Mouse (Mus musculus): Measurements from ENCODE around the gene Ube2r2.

Gene Ube2r2

DNA sequence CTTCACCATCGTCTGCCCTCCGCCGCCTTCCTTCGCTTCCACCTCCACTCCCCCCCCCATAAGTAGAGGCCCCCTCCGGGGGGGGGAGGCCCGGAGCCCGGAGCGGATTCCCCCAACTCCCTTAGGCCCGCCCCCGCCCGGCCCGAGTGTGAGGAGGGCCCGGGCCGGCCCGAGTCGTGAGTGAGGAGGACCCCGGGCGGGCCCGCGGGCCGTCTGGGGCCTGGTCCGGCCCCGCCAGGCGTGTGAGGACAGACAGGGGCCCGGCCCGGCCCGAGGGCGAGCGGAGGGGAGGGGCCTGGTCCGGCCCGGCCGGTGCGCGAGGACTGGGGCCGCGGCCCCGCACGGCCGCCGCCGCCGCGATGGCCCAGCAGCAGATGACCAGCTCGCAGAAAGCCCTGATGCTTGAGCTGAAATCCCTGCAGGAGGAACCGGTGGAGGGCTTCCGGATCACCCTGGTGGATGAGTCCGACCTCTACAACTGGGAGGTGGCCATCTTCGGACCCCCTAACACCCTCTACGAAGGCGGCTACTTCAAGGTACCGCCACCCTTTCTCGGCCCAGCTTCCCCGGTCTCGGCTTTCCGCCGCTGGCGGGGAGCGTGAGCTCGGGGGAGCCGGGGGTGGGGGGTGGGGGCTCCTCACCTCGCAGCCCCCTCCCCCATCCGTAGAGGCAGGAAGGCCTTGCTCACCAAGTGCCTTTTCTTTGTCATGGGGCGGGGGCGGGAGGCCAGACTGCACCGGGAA, at the start of gene Ube2r2:
TSS of gene Ube2r2 (plus strand) at position 33 of the 743 bp plus-strand sequence.
- DNase-seq (ENCODE audit: inconsistent ontology term): peak; percentile 90

DNA sequence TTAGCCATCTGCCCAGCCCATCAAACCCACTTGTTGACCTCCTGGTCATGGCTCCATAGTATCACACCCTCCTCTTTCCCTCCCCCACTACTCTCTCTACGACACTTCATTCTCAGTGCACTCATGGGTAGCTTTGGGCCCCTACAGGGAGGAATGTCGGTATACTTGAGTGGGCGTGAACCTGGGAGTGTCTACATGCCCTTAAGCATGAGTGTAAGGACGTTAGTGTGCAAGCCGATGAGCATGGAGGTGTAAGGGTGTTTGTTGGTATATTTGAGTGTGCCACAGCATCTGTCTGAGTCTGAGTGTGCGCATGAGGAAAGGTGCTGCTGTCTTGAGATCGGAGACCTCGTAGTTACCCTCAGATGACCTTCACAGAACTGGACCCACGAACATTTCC, 48.6 kb upstream of the Ube2r2 start:
- DNase-seq (ENCODE audit: inconsistent ontology term): no peak

DNA sequence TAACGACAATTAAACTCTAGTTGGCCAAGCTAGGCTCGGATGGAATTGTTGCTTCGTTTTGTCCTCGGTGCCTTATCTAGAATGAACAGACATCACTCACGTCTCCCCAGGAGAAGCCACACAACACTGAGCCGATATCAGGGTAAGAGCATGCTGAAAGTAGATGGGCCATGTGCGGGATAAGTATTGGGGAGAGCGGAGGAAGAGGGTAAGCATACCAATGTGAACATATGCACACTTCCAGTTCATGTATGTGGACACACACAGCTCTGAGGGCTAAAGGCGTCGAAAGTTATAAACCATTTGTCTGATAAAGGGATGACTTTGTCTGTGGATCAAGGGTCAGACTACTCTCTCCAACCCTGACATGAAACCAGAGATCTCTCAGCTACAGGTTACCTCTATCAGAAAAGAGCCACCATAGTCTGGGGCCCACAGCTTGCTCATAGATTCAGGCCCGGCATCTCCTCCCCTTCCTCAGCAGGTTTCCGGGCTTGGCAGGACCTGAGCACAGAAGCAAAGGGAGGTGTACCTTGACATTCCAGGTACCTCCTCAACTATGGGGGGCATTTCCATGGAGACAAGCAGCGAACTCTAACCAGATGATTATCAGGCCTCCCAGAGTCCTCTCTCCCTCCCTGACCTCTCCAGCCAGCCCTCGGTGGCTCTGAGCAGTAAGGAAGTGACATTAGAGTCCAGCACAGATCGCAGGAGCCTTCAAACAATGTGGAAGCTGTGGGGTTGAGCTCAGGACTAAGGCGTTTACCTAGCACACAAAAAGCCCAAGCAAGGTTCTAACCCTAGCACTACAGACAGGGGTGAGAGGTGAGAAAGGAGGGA, 47.9 kb upstream of the Ube2r2 start:
- DNase-seq (ENCODE audit: inconsistent ontology term): no peak

DNA sequence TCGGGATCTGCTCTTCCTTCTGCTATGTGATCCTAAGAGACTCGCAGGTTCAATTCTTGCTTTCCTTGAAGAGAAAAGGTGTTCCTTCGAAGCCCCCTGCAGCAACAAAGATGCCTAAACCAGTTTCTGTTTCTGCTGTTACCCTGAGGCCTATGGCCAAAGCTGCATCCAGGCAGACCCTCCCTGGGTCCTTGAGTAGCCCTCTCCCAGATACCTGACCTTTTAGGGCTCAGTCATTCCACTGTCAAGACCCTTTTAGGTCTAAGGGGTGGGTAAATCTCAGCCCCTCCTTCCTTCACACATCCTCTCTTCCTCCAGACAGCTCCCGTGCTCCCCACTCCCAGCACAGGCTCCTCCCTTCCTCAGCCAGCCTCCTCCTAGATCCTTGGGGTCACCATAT, 46.4 kb upstream of the Ube2r2 start:
- DNase-seq (ENCODE audit: inconsistent ontology term): no peak

DNA sequence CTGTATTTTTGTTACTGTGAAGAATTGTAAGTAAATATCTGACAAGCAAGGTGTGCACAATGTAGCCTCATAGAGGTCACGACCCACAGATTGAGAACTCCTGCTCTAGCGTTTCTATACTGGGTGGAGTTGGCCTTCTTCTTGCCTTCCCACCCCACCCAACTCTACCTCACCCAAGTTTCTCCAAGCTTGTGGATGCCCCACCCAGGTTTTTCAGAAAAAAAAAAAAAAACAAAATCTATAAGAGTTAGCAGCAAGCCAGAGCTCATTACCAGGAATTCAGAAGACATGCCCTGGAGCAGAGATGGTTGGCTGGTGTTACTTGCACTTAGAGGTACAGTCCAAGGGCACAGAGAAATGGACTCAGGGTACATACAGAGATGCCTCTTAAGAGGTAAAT, 45.8 kb upstream of the Ube2r2 start:
- no peak for DNase-seq (ENCODE audit: inconsistent ontology term)

DNA sequence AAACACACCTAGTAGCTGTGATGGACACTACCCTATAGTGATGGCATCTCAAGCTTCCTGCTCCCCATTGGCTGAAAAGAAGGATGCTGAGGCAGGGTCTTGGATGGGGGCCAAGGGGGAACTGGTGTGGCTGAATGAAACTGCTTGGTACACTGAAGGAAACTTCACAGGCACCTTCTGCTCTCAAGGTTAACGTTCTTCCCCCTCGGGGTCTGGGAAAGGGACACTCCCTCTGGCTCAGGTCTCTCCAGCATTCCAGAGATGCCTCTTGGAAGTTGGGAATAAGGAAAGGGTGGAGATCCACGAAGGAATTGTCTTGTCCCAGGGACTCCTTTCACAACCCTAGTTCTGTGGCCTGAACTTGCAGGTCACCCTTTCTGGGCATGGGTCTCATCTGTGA, 44.2 kb upstream of the Ube2r2 start:
- no peak for DNase-seq (ENCODE audit: inconsistent ontology term)

DNA sequence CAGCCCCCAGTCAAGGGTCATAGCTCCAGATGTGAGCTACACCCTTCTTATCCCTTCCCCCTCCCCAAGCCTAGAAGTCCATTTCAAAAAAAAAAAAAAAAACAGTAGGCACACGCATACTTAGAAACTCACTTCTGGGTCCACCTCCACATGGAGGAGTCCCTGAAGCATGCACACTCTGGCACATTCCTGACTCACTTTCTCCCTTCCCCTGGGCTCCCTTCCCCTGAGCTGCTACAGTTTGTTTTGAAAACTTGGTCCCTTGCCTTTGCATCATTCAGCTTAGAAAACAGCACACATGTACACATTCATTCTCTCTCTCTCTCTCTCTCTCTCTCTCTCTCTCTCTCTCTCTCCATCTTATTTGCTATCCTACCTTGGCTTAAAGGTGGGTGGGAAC, 42.6 kb upstream of the Ube2r2 start:
- no peak for DNase-seq (ENCODE audit: inconsistent ontology term)

DNA sequence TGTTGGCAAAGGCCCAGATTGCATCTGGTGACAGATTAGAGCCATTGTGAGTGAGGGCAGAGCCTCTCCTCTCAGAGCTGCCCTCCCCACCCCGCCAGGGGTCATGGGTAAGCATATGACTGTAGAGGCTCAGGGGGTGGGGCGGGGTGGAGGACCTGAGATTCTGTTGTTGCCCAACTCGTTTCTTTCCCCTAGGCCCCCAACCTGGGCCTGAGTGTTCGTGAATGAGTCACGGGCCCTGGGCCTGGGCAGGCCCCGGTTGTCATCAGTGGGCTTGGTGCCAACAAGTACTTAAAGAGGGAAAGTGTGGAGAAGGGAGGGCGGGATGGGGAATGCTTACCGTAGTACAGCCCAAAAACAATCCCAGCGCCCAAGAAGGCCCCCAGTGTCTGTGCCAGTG, 41.2 kb upstream of the Ube2r2 start:
- DNase-seq (ENCODE audit: inconsistent ontology term): peak; percentile 31

DNA sequence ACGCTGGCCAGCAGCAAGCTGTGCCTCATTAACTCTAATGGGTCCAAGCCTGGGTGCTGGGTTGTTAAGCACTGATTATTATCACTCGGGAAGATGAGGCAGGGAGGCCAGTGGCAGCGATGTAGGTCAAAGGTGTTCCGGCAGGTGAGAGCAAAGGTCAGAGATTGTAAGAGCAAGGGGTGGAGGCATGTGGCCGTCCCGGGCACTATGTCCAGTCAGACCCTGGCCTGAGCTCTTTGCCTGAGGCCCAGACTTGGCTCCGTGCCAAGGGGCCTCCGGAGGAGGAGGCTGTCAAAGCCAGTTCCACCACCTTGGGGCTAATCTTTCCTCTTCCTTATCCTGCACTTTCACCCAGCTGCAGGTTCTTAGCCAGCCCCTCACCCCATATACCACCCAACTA, 39.4 kb upstream of the Ube2r2 start:
- DNase-seq (ENCODE audit: inconsistent ontology term): no peak

DNA sequence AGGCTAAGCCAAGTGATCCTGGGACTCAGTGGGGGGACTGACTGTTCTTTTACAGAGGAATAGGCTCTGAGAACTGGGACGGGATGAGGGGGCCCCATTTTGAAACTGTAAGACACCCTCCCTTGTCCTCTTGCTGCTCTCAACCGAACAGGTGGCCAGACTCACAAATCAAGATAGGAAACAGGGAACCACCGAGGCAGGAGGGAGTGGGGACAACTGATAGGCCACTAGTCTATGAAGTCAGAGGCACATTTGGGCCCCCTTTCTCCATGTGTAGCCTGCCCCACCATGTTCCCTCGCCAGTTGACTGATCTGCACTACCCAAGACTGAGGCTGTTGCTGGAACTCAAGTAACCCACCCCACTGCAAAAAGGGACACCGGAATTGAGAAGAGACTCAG, 38.7 kb upstream of the Ube2r2 start:
- no peak for DNase-seq (ENCODE audit: inconsistent ontology term)

DNA sequence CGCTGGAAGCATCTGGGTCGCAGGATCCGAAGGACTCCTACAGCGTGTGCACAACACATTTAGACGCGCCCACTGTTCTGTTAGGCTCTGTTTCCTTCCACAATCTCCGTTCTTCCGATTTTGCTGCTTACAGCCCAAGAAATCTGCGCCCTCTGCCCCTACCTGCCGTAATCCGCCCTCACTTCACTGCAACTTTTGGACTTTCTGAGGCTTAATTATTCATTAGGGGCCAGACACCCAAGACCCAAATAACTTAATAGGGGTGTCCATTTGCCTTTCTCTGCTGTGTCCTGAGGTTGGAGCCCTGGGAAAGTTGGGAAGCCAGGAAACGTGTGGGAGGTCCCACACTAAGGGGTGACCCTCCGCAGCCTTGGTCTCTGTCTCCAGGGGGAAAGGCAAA, 38.2 kb upstream of the Ube2r2 start:
- DNase-seq (ENCODE audit: inconsistent ontology term): no peak

DNA sequence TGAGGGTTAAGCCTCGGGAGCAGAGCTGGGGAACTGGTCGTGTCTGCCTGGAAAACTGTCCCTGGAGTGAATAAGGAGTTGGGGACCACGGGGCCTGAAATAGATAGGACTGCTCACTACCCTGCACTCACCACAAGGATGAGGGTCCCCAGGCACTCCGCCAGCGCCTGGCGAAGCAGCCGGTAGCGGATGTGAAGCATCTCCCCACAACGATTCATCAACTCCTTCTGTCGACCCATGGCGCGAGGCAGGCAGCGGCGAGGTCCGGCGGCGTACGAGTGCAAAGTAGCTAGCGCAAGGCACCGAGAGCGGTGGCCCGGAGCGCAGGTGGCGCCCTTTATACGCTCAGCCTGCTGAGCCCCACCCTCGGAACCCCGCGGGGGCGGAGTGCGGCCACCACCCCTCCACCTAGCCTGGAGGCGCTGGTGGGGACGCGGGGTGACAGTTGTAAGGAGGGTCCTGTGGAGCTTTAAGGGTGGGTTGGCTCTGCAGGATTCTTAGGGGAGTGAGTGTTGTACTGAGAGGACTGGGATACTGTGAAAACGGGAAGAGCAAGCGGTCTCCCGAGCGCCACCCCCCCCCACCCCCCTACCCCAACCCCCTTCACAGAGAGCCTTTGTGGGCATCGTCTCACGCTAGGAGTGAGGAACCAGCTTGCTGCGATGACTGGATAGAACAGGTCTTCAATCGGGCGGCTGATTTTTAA, 37.5 kb upstream of the Ube2r2 start, which contains the start of gene Aqp3:
TSS of gene Aqp3 (minus strand) at position 313 of the 706 bp plus-strand sequence.
- DNase-seq (ENCODE audit: inconsistent ontology term): peak; percentile 40

DNA sequence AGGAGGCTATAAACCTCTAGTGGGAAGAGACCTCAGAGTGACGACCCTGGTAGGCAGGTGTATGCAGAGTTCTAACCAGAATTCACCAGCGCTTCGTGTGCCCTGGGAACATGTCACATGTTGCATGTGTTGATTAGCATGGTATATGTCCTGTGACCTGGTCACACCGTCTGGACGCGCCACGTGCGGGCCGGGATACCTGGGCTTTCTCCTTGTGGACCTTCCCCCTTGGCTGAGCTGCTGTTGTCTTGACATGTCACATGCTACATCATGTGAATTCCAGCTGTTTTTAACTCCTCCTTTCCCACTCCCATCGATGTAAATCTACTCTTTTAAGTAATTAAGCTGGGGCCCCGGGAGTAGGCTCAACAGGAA, 37.0 kb upstream of the Ube2r2 start:
- no peak for DNase-seq (ENCODE audit: inconsistent ontology term)

DNA sequence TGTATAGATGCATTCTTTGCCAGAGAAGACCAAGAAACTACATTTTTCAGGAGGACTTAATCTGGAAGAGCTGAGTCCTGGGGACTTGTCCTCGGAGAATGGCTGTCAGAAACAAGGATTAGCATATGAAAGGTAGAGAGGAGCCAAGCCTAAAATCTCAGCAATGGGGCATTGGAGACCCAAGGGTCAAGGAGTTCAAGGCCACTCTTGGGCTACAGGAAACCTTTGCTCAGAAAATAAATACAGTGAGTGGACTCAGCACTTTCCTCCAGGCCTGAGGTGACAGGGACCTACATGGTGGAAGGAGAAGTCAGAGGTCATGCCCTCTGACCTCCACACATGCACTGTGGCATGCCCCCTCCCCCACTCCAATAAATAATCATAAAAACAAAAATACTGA, 34.6 kb upstream of the Ube2r2 start:
- DNase-seq (ENCODE audit: inconsistent ontology term): no peak

DNA sequence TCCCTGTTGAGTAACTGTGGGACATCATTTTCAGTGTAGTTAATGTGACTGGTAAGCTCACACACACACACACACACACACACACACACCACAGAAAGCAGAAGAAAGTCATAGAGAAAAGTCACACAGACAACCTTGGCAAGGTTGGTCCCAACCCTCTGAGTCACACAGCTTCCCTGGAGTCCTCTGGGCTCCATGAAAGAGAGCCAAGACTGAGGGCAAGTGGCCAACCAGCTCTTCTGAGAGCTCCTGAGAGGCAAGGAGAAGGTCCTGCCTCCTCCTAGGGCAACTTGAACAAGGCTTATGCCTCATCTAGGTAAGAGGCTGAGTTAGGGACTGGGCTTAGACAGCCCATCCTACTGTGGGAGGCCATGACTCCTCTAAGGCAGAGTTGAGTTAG, 32.6 kb upstream of the Ube2r2 start:
- DNase-seq (ENCODE audit: inconsistent ontology term): peak; percentile 29

DNA sequence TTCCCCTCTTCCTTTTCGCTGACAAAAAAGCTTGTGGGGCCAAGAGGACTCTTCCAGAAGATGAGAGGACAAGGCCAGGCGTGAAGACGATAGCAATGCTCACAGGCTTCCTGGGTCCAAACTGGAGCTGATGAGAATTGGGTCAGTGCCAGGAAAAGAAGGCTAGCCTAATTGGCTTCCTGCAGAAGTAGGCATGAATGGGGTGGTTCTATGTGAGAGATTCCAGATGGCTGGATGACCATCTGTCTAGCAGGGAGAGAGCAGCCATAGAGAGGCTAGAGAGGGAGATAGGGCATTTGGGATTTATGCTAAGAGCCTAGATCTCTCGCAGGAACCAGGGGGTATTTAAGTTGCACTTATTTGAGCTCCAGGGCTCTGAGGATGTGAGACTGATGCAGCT, 28.1 kb upstream of the Ube2r2 start:
- DNase-seq (ENCODE audit: inconsistent ontology term): no peak

DNA sequence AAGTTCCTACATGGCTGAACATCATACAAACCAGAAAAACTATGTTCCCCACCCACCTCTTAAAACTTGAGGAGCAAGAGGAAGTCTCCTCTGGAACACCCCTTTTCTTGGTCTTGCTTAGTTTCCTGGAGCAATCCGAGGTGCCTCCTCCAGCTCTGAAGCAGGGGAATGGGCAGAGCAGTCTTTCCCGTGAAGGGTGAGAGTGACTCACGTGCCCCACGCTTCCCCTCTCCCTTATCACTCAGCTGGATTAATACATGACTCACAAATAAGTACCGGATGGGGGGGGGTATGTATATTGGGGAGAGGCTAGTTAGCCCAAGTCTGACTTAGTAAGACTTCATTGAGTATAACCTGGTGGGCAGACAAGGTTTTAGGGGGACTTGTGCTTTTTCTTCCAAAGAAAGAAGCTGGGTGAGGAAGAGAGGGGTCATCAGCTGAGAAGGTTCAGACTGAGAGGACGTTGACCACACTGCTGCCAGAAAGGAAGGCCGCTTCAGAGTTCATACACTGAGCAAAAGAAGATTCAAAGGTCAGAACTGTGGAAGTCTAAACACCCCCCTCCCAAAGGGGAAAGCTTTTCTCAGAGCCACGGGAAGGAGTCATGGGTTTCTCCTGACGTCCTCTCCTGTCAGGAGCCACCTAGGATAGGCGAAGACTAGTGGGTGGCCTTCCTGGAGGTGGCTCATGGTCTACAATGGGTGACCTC, 26.7 kb upstream of the Ube2r2 start:
- no peak for DNase-seq (ENCODE audit: inconsistent ontology term)

DNA sequence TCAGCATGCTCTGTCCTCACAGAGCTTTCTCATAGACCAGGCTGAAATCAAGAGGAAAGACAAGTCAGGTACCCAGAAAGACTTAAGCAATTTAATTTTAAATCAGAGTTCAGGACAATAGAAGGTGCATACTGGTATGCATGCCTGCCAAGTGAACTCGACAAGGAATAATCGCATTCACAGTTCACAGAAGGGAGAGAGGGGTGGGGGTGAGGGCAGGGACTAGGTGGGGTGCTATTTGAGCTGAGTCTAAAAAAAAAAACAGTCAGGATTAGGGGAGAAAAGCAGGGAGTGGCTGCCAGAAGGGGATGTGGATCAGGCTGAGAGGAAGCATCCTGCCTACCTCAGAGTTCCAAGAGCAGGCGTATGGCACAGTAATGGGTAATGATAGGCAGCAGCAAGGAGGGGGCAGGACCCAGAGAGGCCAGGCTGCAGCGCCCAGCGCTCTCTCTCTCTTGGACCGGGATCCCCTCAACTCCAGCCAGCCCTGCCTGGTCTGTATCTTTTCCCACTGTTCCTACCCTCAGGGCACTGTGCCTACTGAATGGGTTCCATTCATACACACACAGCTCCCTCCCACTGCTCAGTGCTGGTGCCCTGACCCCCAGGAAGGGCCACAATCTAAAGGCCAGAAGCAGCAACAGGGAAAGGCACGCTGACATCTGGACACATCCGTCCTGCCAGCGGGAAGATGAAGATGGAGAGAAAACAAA, 21.0 kb upstream of the Ube2r2 start:
- no peak for DNase-seq (ENCODE audit: inconsistent ontology term)

DNA sequence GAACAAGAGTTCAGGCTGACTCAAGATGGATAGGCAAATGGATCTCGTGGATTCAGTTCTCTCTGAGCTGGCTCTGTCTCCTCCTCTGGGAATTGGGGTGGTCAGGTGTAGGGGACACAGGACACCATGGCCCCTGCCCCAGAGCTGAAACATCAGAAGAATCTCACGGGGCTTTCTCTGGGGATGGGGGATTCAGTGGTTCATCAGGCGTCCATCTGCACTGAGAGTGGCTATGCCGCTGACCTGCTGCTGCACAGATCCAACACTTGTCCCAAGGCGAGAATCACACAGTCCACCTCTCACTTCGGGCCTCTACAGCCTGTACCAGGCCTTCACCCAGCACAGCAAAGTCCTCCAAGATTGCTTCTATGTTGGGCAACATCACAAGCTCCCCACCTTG, 20.5 kb upstream of the Ube2r2 start:
- DNase-seq (ENCODE audit: inconsistent ontology term): no peak

DNA sequence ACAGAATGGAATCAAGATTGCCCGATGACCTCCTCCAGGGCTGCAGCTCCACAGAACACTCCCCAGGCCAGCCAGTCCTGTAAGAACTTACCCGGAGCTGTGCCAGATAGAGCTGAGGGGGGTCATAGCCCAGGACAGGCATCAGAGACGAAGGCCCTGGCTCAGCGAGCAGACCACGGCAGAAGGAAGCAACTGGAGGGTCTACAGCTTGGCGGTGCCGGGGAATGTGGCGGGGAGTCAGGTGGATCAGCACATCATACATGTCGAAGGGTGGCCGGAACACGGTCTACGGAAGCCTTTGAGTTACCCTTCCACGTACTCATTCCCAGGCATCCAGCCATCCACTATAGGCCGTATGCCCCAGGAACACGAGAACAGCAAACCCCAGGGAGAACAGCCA, 19.8 kb upstream of the Ube2r2 start:
- DNase-seq (ENCODE audit: inconsistent ontology term): no peak

DNA sequence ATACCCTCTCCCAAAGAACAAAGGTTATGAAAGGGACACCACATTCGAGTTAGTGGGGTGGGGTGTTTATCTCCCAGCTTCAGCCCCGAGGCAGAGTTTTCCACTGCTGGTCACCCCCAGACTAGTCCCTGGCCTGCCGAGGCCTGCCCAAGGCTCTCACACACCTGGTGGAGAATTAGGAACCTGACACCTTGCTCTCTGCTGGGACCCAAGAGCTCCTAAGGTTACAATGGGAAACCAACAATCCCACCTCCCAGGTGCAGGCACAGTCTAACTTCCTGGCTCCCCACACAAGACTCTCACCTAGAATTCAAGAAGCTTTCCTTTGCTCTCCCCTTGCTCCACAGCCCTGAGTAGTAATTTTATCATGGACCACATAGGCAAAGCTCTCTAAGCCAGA, 18.7 kb upstream of the Ube2r2 start:
- no peak for DNase-seq (ENCODE audit: inconsistent ontology term)

Data from Muller cell, postnatal 12 days (primary cell).